Mouse (Mus musculus) adrenal gland, postnatal 10 days (tissue): ENCODE measurements around the gene Hsf2. TPM values are rescaled to one million over a fixed set of nuclear protein-coding genes. Genes with fewer than 3 reads are reported as not detected.
"Not testable (repeated sequence)": the region's sequence is repeated elsewhere in the genome, so short reads cannot be mapped to it uniquely, and the experiment has no call there.

Experiments
- DNase-seq: peaks from one replicate; pipeline ENCODE4 v3.0.0; 2021; ENCODE audit warnings: mixed read lengths
- total RNA-seq, 2 experiments: library from RNA; stranded (reverse); gene quantifications; 2 replicates each; pipeline ENCODE4 v1.2.3; 2021

Hsf2 gene
- total RNA-seq, 2 experiments from 2014 or later: 17.3 to 21.9 TPM

GRCm38 (mm10) chr10:57532218-57533101, 46.3 kb downstream of the Hsf2 start, which contains the start of gene Serinc1:
Gene Serinc1 (minus strand): TSS chr10:57532530.
- peak; percentile 95 for DNase-seq

GRCm38 (mm10) chr10:57543890-57544289, 57.7 kb downstream of the Hsf2 start:
- not testable (repeated sequence) for DNase-seq

- no peak for DNase-seq
Measured at GRCm38 (mm10) chr10:57549631-57550030, 63.4 kb downstream of the Hsf2 start.

GRCm38 (mm10) chr10:57553719-57554118, 67.5 kb downstream of the Hsf2 start:
- DNase-seq: no peak

- DNase-seq: no peak
Measured at GRCm38 (mm10) chr10:57557597-57557996, 71.4 kb downstream of the Hsf2 start.

Other genes starting within 250 kb of the Hsf2 start
- 100 to 1,000 TPM; 274 to 290 TPM for gene Serinc1, start 46.1 kb downstream of the Hsf2 start, total RNA-seq
- 1 to 10 TPM in 1 of 2 experiments, under 1 TPM in 1; 0.57 to 1.3 TPM for gene Pkib, start 145.6 kb downstream of the Hsf2 start, total RNA-seq